Mouse (Mus musculus) spleen, adult 2 months (tissue): ENCODE measurements around the gene Tmem100.

Source experiments
- CTCF ChIP-seq: fragments of 200-500 bp; IDR thresholded peaks from 2 replicates; pipeline ENCODE4 v1.5.1; 2011; ENCODE audit warnings: mild to moderate bottlenecking, inconsistent platforms; ENCODE audit not compliant: insufficient read depth, insufficient read length, insufficient replicate concordance; ENCODE audit errors: extremely low read depth
- POLR2A ChIP-seq: fragments of 200-500 bp; IDR thresholded peaks from 2 replicates; pipeline ENCODE4 v1.6.1; 2011; ENCODE audit warnings: low read depth, low read length, inconsistent platforms

GRCm38 (mm10) chr11:89986516-89986915 lies 43.6 kb upstream of the Tmem100 start:
- TF ChIP-seq POLR2A (no peak), CTCF (no peak)
